Mouse (Mus musculus) embryonic facial prominence, embryonic 12.5 days (tissue): ENCODE data around the gene Sdhd. TPM values are rescaled to one million over a fixed set of nuclear protein-coding genes. Genes with fewer than 3 reads are reported as not detected.

Experiments used
- ATAC-seq: fragments of 200-750 bp; cut with Nextera tagmentation; 2 replicates; pipeline ENCODE4 v1.8.0; 2017; ENCODE audit not compliant: insufficient number of reproducible peaks, insufficient read depth, low FRiP score, low TSS enrichment
- H3K27ac ChIP-seq: fragments of 300-500 bp; sonication (generic); 2 replicates; pipeline ENCODE4 v1.5.1; 2016; ENCODE audit warnings: mild to moderate bottlenecking
- H3K27me3 ChIP-seq: fragments of 300-500 bp; sonication (generic); 2 replicates; pipeline ENCODE4 v1.6.1; 2016; ENCODE audit warnings: mild to moderate bottlenecking, moderate library complexity
- H3K36me3 ChIP-seq: fragments of 300-500 bp; sonication (generic); 2 replicates; pipeline ENCODE4 v1.6.1; 2016; ENCODE audit warnings: mild to moderate bottlenecking
- H3K4me1 ChIP-seq: fragments of 300-500 bp; sonication (generic); 2 replicates; pipeline ENCODE4 v1.6.1; 2016
- H3K4me2 ChIP-seq: fragments of 300-500 bp; sonication (generic); replicated peaks from 2 replicates; pipeline ENCODE4 v1.6.1; 2016; ENCODE audit warnings: mild to moderate bottlenecking, moderate library complexity
- H3K4me3 ChIP-seq: fragments of 300-500 bp; sonication (generic); 2 replicates; pipeline ENCODE4 v1.5.1; 2016; ENCODE audit warnings: mild to moderate bottlenecking
- H3K9ac ChIP-seq: fragments of 300-500 bp; sonication (generic); 2 replicates; pipeline ENCODE4 v1.6.1; 2016; ENCODE audit warnings: mild to moderate bottlenecking, moderate library complexity
- H3K9me3 ChIP-seq: fragments of 300-500 bp; sonication (generic); 2 replicates; pipeline ENCODE4 v1.6.1; 2016; ENCODE audit warnings: mild to moderate bottlenecking, moderate library complexity
- WGBS: fragments of 180-500 bp; shearing (Covaris S2); methylation state at CpG from one replicate; pipeline ENCODE4 v1.1.7; 2016; 5-methylcytosine and 5-hydroxymethylcytosine counted together
- polyA plus RNA-seq: library from polyadenylated mRNA; unstranded; fragments of >200 nt; fragmentation: Nextera tagmentation; extraction: Ambion mirVana; gene quantifications from 2 replicates; pipeline ENCODE4 v1.2.1, GENCODE M21; 2016

Sdhd gene
- polyA plus RNA-seq, 1 experiment from 2014 or later = 240 TPM

GRCm38 (mm10) chr9:50580370-50580769, 23.2 kb downstream of the Sdhd start:
- Histone ChIP-seq H3K27me3 (no peaks in the 10 kb centered on the region), H3K9ac (no peak overlapping the region), H3K4me2 (no peak overlapping the region), H3K27ac (no peak overlapping the region), H3K4me3 (no peak overlapping the region), H3K9me3 (no peaks in the 10 kb centered on the region), H3K36me3 (no peaks in the 10 kb centered on the region), H3K4me1 (no peaks in the 10 kb centered on the region; the same call in 1 of the 2 replicates)
- 43% methylated on average over 4 of the region's 4 CpGs for WGBS
- ATAC-seq = no peak

GRCm38 (mm10) chr9:50569599-50570525, 33.8 kb downstream of the Sdhd start:
- Histone ChIP-seq H3K36me3 (no peaks in the 10 kb centered on the region), H3K4me2 (no peak overlapping the region), H3K27me3 (no peaks in the 10 kb centered on the region), H3K4me1 (no peaks in the 10 kb centered on the region), H3K9ac (no peak overlapping the region), H3K4me3 (no peak overlapping the region), H3K27ac (no peak overlapping the region), H3K9me3 (no peaks in the 10 kb centered on the region)
- ATAC-seq = no peak
- WGBS = 75% methylated on average over 10 of the region's 10 CpGs

GRCm38 (mm10) chr9:50567881-50568280, 35.7 kb downstream of the Sdhd start:
- ATAC-seq = no peak
- Histone ChIP-seq H3K9ac (no peak overlapping the region), H3K27me3 (no peaks in the 10 kb centered on the region), H3K4me3 (no peak overlapping the region), H3K27ac (no peak overlapping the region), H3K4me2 (no peak overlapping the region), H3K9me3 (no peaks in the 10 kb centered on the region), H3K4me1 (no peaks in the 10 kb centered on the region), H3K36me3 (no peaks in the 10 kb centered on the region)
- 76% methylated on average over 2 of the region's 2 CpGs for WGBS

GRCm38 (mm10) chr9:50567372-50567771, 36.2 kb downstream of the Sdhd start:
- ATAC-seq = no peak
- WGBS = 85% methylated on average over 4 of the region's 4 CpGs

GRCm38 (mm10) chr9:50565940-50566339, 37.7 kb downstream of the Sdhd start:
- Histone ChIP-seq H3K27ac (no peak overlapping the region), H3K9me3 (0 out of 2 replicates have a peak, but pooled peaks cover 3% of the 10 kb centered on the region), H3K4me2 (no peak overlapping the region), H3K4me3 (no peak overlapping the region), H3K4me1 (no peaks in the 10 kb centered on the region), H3K36me3 (no peaks in the 10 kb centered on the region), H3K27me3 (no peaks in the 10 kb centered on the region), H3K9ac (no peak overlapping the region)
- no peak for ATAC-seq
- 80% methylated on average over 4 of the region's 4 CpGs for WGBS

More at GRCm38 (mm10) chr9:50567372-50567771, 36.2 kb downstream of the Sdhd start:
- Histone ChIP-seq H3K9me3 (no peaks in the 10 kb centered on the region), H3K4me2 (no peak overlapping the region), H3K36me3 (no peaks in the 10 kb centered on the region), H3K27me3 (no peaks in the 10 kb centered on the region), H3K9ac (no peak overlapping the region), H3K4me1 (no peaks in the 10 kb centered on the region), H3K27ac (no peak overlapping the region), H3K4me3 (no peak overlapping the region)

GRCm38 (mm10) chr9:50565173-50565572, 38.4 kb downstream of the Sdhd start:
- 79% methylated on average over 7 of the region's 7 CpGs for WGBS
- no peak overlapping the region for H3K4me2 ChIP-seq
- ATAC-seq = no peak

GRCm38 (mm10) chr9:50561918-50562360, 41.7 kb downstream of the Sdhd start:
- ATAC-seq = no peak
- Histone ChIP-seq H3K4me2 (no peak overlapping the region), H3K9ac (no peak overlapping the region), H3K4me3 (no peak overlapping the region), H3K4me1 (no peaks in the 10 kb centered on the region), H3K9me3 (0 out of 2 replicates have a peak, but pooled peaks cover 5% of the 10 kb centered on the region), H3K36me3 (no peaks in the 10 kb centered on the region), H3K27ac (no peak overlapping the region), H3K27me3 (no peaks in the 10 kb centered on the region)
- 90% methylated on average over 2 of the region's 2 CpGs for WGBS

More at GRCm38 (mm10) chr9:50565173-50565572, 38.4 kb downstream of the Sdhd start:
- Histone ChIP-seq H3K27ac (no peak overlapping the region), H3K36me3 (no peaks in the 10 kb centered on the region), H3K27me3 (no peaks in the 10 kb centered on the region), H3K4me3 (no peak overlapping the region), H3K9ac (no peak overlapping the region), H3K9me3 (0 out of 2 replicates have a peak, but pooled peaks cover 5% of the 10 kb centered on the region), H3K4me1 (no peaks in the 10 kb centered on the region)

GRCm38 (mm10) chr9:50561145-50561917, 42.3 kb downstream of the Sdhd start, which contains the start of gene Tex12:
Gene Tex12, minus strand, starts transcription at chr9:50561325.
- Histone ChIP-seq H3K9me3 (0 out of 2 replicates have a peak, but pooled peaks cover 5% of the 10 kb centered on the region), H3K4me1 (no peaks in the 10 kb centered on the region), H3K36me3 (no peaks in the 10 kb centered on the region), H3K27ac (no peak within 1 kb of the TSS), H3K9ac (no peak within 1 kb of the TSS), H3K27me3 (no peaks in the 10 kb centered on the region), H3K4me2 (no peak within 1 kb of the TSS), H3K4me3 (no peak within 1 kb of the TSS)
- 91% methylated on average over 38 of the region's 38 CpGs for WGBS
- no peak for ATAC-seq

GRCm38 (mm10) chr9:50555094-50555446, 48.5 kb downstream of the Sdhd start, which contains the start of gene Bco2:
Gene Bco2, minus strand, starts transcription at chr9:50555181.
- 13% methylated on average over 2 of the region's 2 CpGs for WGBS
- no peak for ATAC-seq

GRCm38 (mm10) chr9:50554241-50555093, 49.1 kb downstream of the Sdhd start, which contains the start of gene Il18:
Gene Il18, plus strand, starts transcription at chr9:50554827.
- H3K4me3 ChIP-seq = 0 out of 2 replicates have a peak within 1 kb of the TSS, but pooled peaks have one; percentile 12

More at GRCm38 (mm10) chr9:50555094-50555446, 48.5 kb downstream of the Sdhd start, which contains the start of gene Bco2:
- H3K4me3 ChIP-seq = 0 out of 2 replicates have a peak within 1 kb of the TSS, but pooled peaks have one; percentile 12
- no peaks in the 10 kb centered on the region for H3K27me3 ChIP-seq
- no peaks in the 10 kb centered on the region for H3K9me3 ChIP-seq
- H3K27ac ChIP-seq = no peak within 1 kb of the TSS
- no peaks in the 10 kb centered on the region for H3K36me3 ChIP-seq
- H3K4me1 ChIP-seq = peaks cover 8% of the 10 kb centered on the region; the same call in 1 of the 2 replicates
- H3K9ac ChIP-seq = 0 out of 2 replicates have a peak within 1 kb of the TSS, but pooled peaks have one; percentile 24
- H3K4me2 ChIP-seq = peak within 1 kb of the TSS; percentile 36

More at GRCm38 (mm10) chr9:50554241-50555093, 49.1 kb downstream of the Sdhd start, which contains the start of gene Il18:
- ATAC-seq = peak; percentile 69; the same call in 1 of the 2 replicates
- Histone ChIP-seq H3K27ac (no peak within 1 kb of the TSS), H3K4me2 (peak within 1 kb of the TSS; percentile 36), H3K9ac (0 out of 2 replicates have a peak within 1 kb of the TSS, but pooled peaks have one; percentile 24), H3K9me3 (no peaks in the 10 kb centered on the region), H3K4me1 (peaks cover 8% of the 10 kb centered on the region; the same call in 1 of the 2 replicates), H3K27me3 (no peaks in the 10 kb centered on the region), H3K36me3 (no peaks in the 10 kb centered on the region)
- 25% methylated on average over 12 of the region's 12 CpGs for WGBS
